ENCODE assay signal across 28 mouse cellular contexts in genomic region chr6:27580485-27580884, GRCm38 (mm10).
DNase-seq lines count a peak whose midpoint lies in the region; ATAC-seq lines count a peak whose summit lies in the region.
"Had no signal": no experiment of that assay in that cellular context is flagged by ENCODE, and none has a peak within 500 bp of the region (broad histone marks: within the 10 kb centered on the region; RNA-seq: fewer than 3 reads in every experiment).

No protein-coding gene starts in this region.

- peak; percentile 44 for DNase-seq in embryo, embryonic 10 days (ENCODE audit: low spot score)
- DNase-seq in embryo, embryonic 9.5 days (ENCODE audit: extremely low spot score), result no peak
- DNase-seq in midbrain, embryonic 11.5 days (ENCODE audit: low spot score, missing footprints), result no peak
- DNase-seq in midbrain, embryonic 10.5 days (ENCODE audit: low spot score), result no peak
- no peak for DNase-seq in neural tube, embryonic 10.5 days (ENCODE audit: extremely low spot score, low spot score)
- peak; percentile 33 for DNase-seq in mesoderm, embryonic 11.5 days (ENCODE audit: low read depth, low spot score)
- no peak for DNase-seq in gastrocnemius, adult 8-10 months (ENCODE audit: low spot score in 2 of 2)
- DNase-seq: adrenal gland, adult 2 months; adrenal gland, postnatal 10 days; adrenal gland, postnatal 25 days; B cell, adult 2 months; cerebellum, adult 11 months; cerebellum, adult 18-20 months; cerebellum, adult 8-10 months; cerebellum, adult 9-11 months; cerebellum, postnatal 14 days; cerebellum, postnatal 36 days had no signal

- WGBS in midbrain, embryonic 11.5 days, result 63% methylated on average over 2 of the region's 2 CpGs
- 66% methylated on average over 2 of the region's 2 CpGs for WGBS in midbrain, embryonic 10.5 days
- 39% methylated on average over 2 of the region's 2 CpGs for WGBS in neural tube, embryonic 12.5 days

- H3K27me3 ChIP-seq in midbrain, embryonic 11.5 days (ENCODE audit: control insufficient read depth, insufficient read depth, low read length), result no peaks in the 10 kb centered on the region
- no peaks in the 10 kb centered on the region for H3K27me3 ChIP-seq in midbrain, embryonic 10.5 days (ENCODE audit: low read depth, poor library complexity, severe bottlenecking)
- no peaks in the 10 kb centered on the region for H3K27me3 ChIP-seq in neural tube, embryonic 12.5 days (replicated peaks)
- H3K27me3 ChIP-seq: CH12.LX; embryonic facial prominence, embryonic 13.5 days; embryonic facial prominence, embryonic 15.5 days; forebrain, embryonic 12.5 days had no signal

- H3K4me3 ChIP-seq in midbrain, embryonic 11.5 days (ENCODE audit: low read depth, low read length), result no peak overlapping the region
- H3K4me3 ChIP-seq in midbrain, embryonic 10.5 days, result no peak overlapping the region
- H3K4me3 ChIP-seq in neural tube, embryonic 12.5 days, result no peak overlapping the region
- H3K4me3 ChIP-seq: embryonic facial prominence, embryonic 13.5 days; embryonic facial prominence, embryonic 15.5 days; erythroblast, embryonic 14.5 days; forebrain, embryonic 10.5 days; forebrain, embryonic 12.5 days had no signal

- no peak overlapping the region for H3K9ac ChIP-seq in midbrain, embryonic 11.5 days (ENCODE audit: low read length)
- no peak overlapping the region for H3K9ac ChIP-seq in neural tube, embryonic 12.5 days
- H3K9ac ChIP-seq: embryonic facial prominence, embryonic 13.5 days; embryonic facial prominence, embryonic 15.5 days; forebrain, embryonic 12.5 days had no signal

- no peaks in the 10 kb centered on the region for H3K36me3 ChIP-seq in midbrain, embryonic 11.5 days (ENCODE audit: control insufficient read depth, insufficient read depth, low read length)
- no peaks in the 10 kb centered on the region for H3K36me3 ChIP-seq in midbrain, embryonic 10.5 days
- H3K36me3 ChIP-seq in neural tube, embryonic 12.5 days, result no peaks in the 10 kb centered on the region
- H3K36me3 ChIP-seq: embryonic facial prominence, embryonic 13.5 days; embryonic facial prominence, embryonic 15.5 days; forebrain, embryonic 10.5 days; forebrain, embryonic 12.5 days; G1E had no signal

- H3K4me1 ChIP-seq in midbrain, embryonic 11.5 days (ENCODE audit: control insufficient read depth, insufficient read depth, low read length), result 0 out of 2 replicates have a peak, but pooled peaks cover 2% of the 10 kb centered on the region
- H3K4me1 ChIP-seq in midbrain, embryonic 10.5 days, result peaks cover 7% of the 10 kb centered on the region; the same call in 1 of the 2 replicates
- no peaks in the 10 kb centered on the region for H3K4me1 ChIP-seq in neural tube, embryonic 12.5 days
- H3K4me1 ChIP-seq: embryonic facial prominence, embryonic 13.5 days; embryonic facial prominence, embryonic 15.5 days; forebrain, embryonic 10.5 days; forebrain, embryonic 12.5 days had no signal

- no peak overlapping the region for H3K27ac ChIP-seq in midbrain, embryonic 11.5 days (ENCODE audit: low read depth, low read length)
- H3K27ac ChIP-seq in midbrain, embryonic 10.5 days (replicated peaks), result no peak overlapping the region
- H3K27ac ChIP-seq in neural tube, embryonic 12.5 days, result no peak overlapping the region
- H3K27ac ChIP-seq: embryonic facial prominence, embryonic 13.5 days; embryonic facial prominence, embryonic 15.5 days; forebrain, embryonic 10.5 days; forebrain, embryonic 12.5 days had no signal

- ATAC-seq in midbrain, embryonic 11.5 days (ENCODE audit: low FRiP score), result 0 out of 2 replicates have a peak, but pooled peaks have one; percentile 64
- 0 out of 2 replicates have a peak, but pooled peaks have one; percentile 41 for ATAC-seq in neural tube, embryonic 12.5 days (ENCODE audit: low FRiP score, low read depth)
- ATAC-seq: CD4-positive, CD25-positive, alpha-beta regulatory T cell, adult 4 months; forebrain, embryonic 14.5 days; forebrain, embryonic 16.5 days had no signal

- H3K9me3 ChIP-seq in midbrain, embryonic 11.5 days (ENCODE audit: control insufficient read depth, low read length), result no peaks in the 10 kb centered on the region
- no peaks in the 10 kb centered on the region for H3K9me3 ChIP-seq in midbrain, embryonic 10.5 days (replicated peaks)
- H3K9me3 ChIP-seq in neural tube, embryonic 12.5 days, result no peaks in the 10 kb centered on the region
- H3K9me3 ChIP-seq: embryonic facial prominence, embryonic 13.5 days; embryonic facial prominence, embryonic 15.5 days; forebrain, embryonic 10.5 days; forebrain, embryonic 12.5 days; G1E had no signal

- no peak overlapping the region for H3K4me2 ChIP-seq in midbrain, embryonic 11.5 days
- no peak overlapping the region for H3K4me2 ChIP-seq in neural tube, embryonic 12.5 days (replicated peaks)
- H3K4me2 ChIP-seq: embryonic facial prominence, embryonic 13.5 days; embryonic facial prominence, embryonic 15.5 days; forebrain, embryonic 12.5 days had no signal

Comparison
In these comparisons a context has a peak if more than half of its experiments do, and no peak if none do; other contexts are left out.
1. DNase-seq: peak in embryo, embryonic 10 days (single experiment) and mesoderm, embryonic 11.5 days (single experiment); none in embryo, embryonic 9.5 days (single experiment), midbrain, embryonic 11.5 days (single experiment), midbrain, embryonic 10.5 days (single experiment), neural tube, embryonic 10.5 days (single experiment) and gastrocnemius, adult 8-10 months (0 of 2).